ENCODE assay signal across 13 mouse cellular contexts in genomic region chr6:120550173-120550572, GRCm38 (mm10). TPM values are rescaled to one million over a fixed set of nuclear protein-coding genes. Genes with fewer than 3 reads are reported as not detected.
A peak's percentile ranks its signal among the peaks of the same experiment; 100 is the strongest.
DNase-seq lines count a peak whose midpoint lies in the region; ATAC-seq lines count a peak whose summit lies in the region.
"Had no signal": no experiment of that assay in that cellular context is flagged by ENCODE, and none has a peak within 500 bp of the region (broad histone marks: within the 10 kb centered on the region; RNA-seq: fewer than 3 reads in every experiment).

No protein-coding gene starts in this region.

- H3K27me3 ChIP-seq in heart, embryonic 11.5 days (ENCODE audit: control insufficient read depth, insufficient read depth, low read length): no peaks in the 10 kb centered on the region
- no peaks in the 10 kb centered on the region for H3K27me3 ChIP-seq in hindbrain, embryonic 13.5 days
- H3K27me3 ChIP-seq in midbrain, embryonic 15.5 days (replicated peaks): no peaks in the 10 kb centered on the region
- H3K27me3 ChIP-seq: neural tube, embryonic 12.5 days had no signal

- ATAC-seq in heart, embryonic 11.5 days (replicated peaks; ENCODE audit: insufficient number of reproducible peaks, low FRiP score, low TSS enrichment): 0 out of 2 replicates have a peak, but pooled peaks have one; percentile 52
- peak; percentile 69 for ATAC-seq in hindbrain, embryonic 13.5 days (ENCODE audit: low FRiP score)
- peak; percentile 72 for ATAC-seq in midbrain, embryonic 15.5 days (replicated peaks)
- ATAC-seq: intestine, postnatal 0 days had no signal

- intact Hi-C loops in left cerebral cortex, postnatal 10 days (cut with DNase I): no loop called here

- H3K4me2 ChIP-seq in heart, embryonic 11.5 days: no peak overlapping the region
- no peak overlapping the region for H3K4me2 ChIP-seq in hindbrain, embryonic 13.5 days
- no peak overlapping the region for H3K4me2 ChIP-seq in midbrain, embryonic 15.5 days
- H3K4me2 ChIP-seq: neural tube, embryonic 12.5 days had no signal

- DNase-seq in heart, adult 18-20 months: no peak
- DNase-seq in embryo, embryonic 10.5 days (ENCODE audit: low spot score): peak; percentile 73
- no peak for DNase-seq in layer of hippocampus, postnatal 14 days (ENCODE audit: low spot score in 2 of 2)
- DNase-seq in urinary bladder, postnatal 36 days (ENCODE audit: low spot score in 2 of 2): no peak
- DNase-seq in left cerebral cortex, postnatal 10 days (ENCODE audit: extremely low spot score in 1 of 2, low spot score in 2 of 2): no peak
- DNase-seq: B cell, adult 2 months; right cerebral cortex, postnatal 4 days had no signal

- H3K9ac ChIP-seq in heart, embryonic 11.5 days (ENCODE audit: low read depth, low read length): no peak overlapping the region
- H3K9ac ChIP-seq in hindbrain, embryonic 13.5 days: no peak overlapping the region
- H3K9ac ChIP-seq in midbrain, embryonic 15.5 days: no peak overlapping the region
- H3K9ac ChIP-seq: neural tube, embryonic 12.5 days had no signal

- no peaks in the 10 kb centered on the region for H3K36me3 ChIP-seq in heart, embryonic 11.5 days (ENCODE audit: control insufficient read depth, insufficient read depth, low read length)
- no peaks in the 10 kb centered on the region for H3K36me3 ChIP-seq in hindbrain, embryonic 13.5 days
- no peaks in the 10 kb centered on the region for H3K36me3 ChIP-seq in midbrain, embryonic 15.5 days (replicated peaks)
- H3K36me3 ChIP-seq: neural tube, embryonic 12.5 days had no signal

- no peaks in the 10 kb centered on the region for H3K9me3 ChIP-seq in heart, embryonic 11.5 days (replicated peaks; ENCODE audit: control insufficient read depth, low read length)
- no peaks in the 10 kb centered on the region for H3K9me3 ChIP-seq in hindbrain, embryonic 13.5 days
- no peaks in the 10 kb centered on the region for H3K9me3 ChIP-seq in midbrain, embryonic 15.5 days
- H3K9me3 ChIP-seq: neural tube, embryonic 12.5 days had no signal

- H3K4me3 ChIP-seq in heart, embryonic 11.5 days (ENCODE audit: low read depth, low read length): no peak overlapping the region
- H3K4me3 ChIP-seq in hindbrain, embryonic 13.5 days: no peak overlapping the region
- H3K4me3 ChIP-seq in midbrain, embryonic 15.5 days: no peak overlapping the region
- H3K4me3 ChIP-seq: layer of hippocampus, adult 2 months; neural tube, embryonic 12.5 days had no signal

- WGBS in heart, embryonic 11.5 days (ENCODE audit: insufficient replicate concordance): 7% methylated on average over 2 of the region's 2 CpGs
- 4% methylated on average over 2 of the region's 2 CpGs for WGBS in hindbrain, embryonic 13.5 days
- 4% methylated on average over 2 of the region's 2 CpGs for WGBS in midbrain, embryonic 15.5 days

- H3K27ac ChIP-seq in heart, embryonic 11.5 days (ENCODE audit: low read depth, low read length): no peak overlapping the region
- peak overlapping the region; percentile 40; the same call in 1 of the 2 replicates for H3K27ac ChIP-seq in hindbrain, embryonic 13.5 days
- H3K27ac ChIP-seq in midbrain, embryonic 15.5 days: peak overlapping the region; percentile 28; the same call in 1 of the 2 replicates
- H3K27ac ChIP-seq: layer of hippocampus, adult 2 months; neural tube, embryonic 12.5 days had no signal

- H3K4me1 ChIP-seq in heart, embryonic 11.5 days (ENCODE audit: control insufficient read depth, insufficient read depth, low read length): peaks cover 4% of the 10 kb centered on the region; the same call in 1 of the 2 replicates
- H3K4me1 ChIP-seq in hindbrain, embryonic 13.5 days (replicated peaks): peaks cover 10% of the 10 kb centered on the region
- peaks cover 8% of the 10 kb centered on the region for H3K4me1 ChIP-seq in midbrain, embryonic 15.5 days

RNA-seq across cellular contexts. Expression of gene Hdhd5, which starts 19.1 kb away (rescaled TPM):
- polyA plus RNA-seq in heart, embryonic 11.5 days (2014; fragmentation: Nextera tagmentation; extraction: Ambion mirVana): 13.2 and 17.5 TPM in 2 replicates
- 10 to 100 TPM; 18.7 to 21.8 TPM for total RNA-seq in heart, adult 18-20 months (2021)
- polyA plus RNA-seq in hindbrain, embryonic 13.5 days (2015; fragmentation: Nextera tagmentation; extraction: Ambion mirVana): 13.2 and 15.1 TPM in 2 replicates
- polyA plus RNA-seq in midbrain, embryonic 15.5 days (2015; fragmentation: Nextera tagmentation; extraction: Ambion mirVana): 15.5 and 18.0 TPM in 2 replicates
- 10 to 100 TPM; 34.2 to 38.1 TPM for total RNA-seq in layer of hippocampus, postnatal 14 days (2021)
- 10 to 100 TPM; 31.3 to 31.5 TPM for total RNA-seq in left cerebral cortex, postnatal 10 days (2021)

RNA-seq across cellular contexts. Expression of gene Tmem121b, which starts 56.6 kb away (rescaled TPM):
- polyA plus RNA-seq in heart, embryonic 11.5 days (2014; fragmentation: Nextera tagmentation; extraction: Ambion mirVana): 0.04 and 0.09 TPM in 2 replicates
- total RNA-seq in heart, adult 18-20 months (2021): not detected
- polyA plus RNA-seq in hindbrain, embryonic 13.5 days (2015; fragmentation: Nextera tagmentation; extraction: Ambion mirVana): 3.5 and 3.9 TPM in 2 replicates
- 3.6 and 3.8 TPM in 2 replicates for polyA plus RNA-seq in midbrain, embryonic 15.5 days (2015; fragmentation: Nextera tagmentation; extraction: Ambion mirVana)
- 10 to 100 TPM; 41.3 to 42.2 TPM for total RNA-seq in layer of hippocampus, postnatal 14 days (2021)
- total RNA-seq in left cerebral cortex, postnatal 10 days (2021): 10 to 100 TPM; 51.3 to 51.6 TPM

Comparison
In these comparisons a context has a peak if more than half of its experiments do, and no peak if none do; other contexts are left out.
1. RNA of gene Tmem121b, which starts 56.6 kb away (total RNA-seq): 51.3 to 51.6 TPM in left cerebral cortex, postnatal 10 days and 41.3 to 42.2 TPM in layer of hippocampus, postnatal 14 days; not detected in heart, adult 18-20 months; every median in the first group is over 10 times any median in the second.
2. Peak in every context shown above with its lines, with median percentiles within 50 percentile points of each other: ATAC-seq.